ENCODE assay signal across 10 mouse cellular contexts in the genomic region with DNA sequence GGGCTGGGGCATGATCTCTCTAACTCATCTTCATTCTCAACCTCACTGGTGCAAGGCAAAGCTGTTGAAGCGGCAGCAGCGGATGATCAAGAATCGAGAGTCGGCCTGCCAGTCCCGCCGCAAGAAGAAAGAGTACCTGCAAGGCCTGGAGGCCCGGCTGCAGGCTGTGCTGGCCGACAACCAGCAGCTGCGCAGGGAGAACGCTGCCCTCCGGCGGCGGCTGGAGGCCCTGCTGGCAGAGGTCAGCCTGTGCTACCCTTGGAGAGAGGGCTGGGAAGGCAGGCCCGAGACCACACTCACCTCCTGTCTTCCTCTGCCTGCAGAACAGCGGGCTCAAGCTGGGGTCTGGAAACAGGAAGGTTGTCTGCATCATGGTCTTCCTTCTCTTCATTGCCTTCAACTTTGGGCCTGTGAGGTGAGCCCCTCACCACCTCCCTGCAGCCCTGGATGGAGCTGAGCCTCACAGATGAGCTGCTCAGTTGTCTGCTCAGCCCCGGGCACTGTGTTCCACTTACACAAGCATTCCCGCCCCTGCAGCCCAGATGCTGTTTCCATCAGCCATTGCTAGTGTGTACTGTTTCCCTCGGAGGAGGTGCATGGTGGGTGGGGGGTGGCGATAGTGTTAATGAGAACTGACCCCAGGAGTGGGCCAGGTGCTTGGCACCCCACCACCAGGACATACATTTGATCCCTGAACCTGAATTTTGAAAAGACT. TPM values are rescaled to one million over a fixed set of nuclear protein-coding genes. Genes with fewer than 3 reads are reported as not detected.
DNase-seq lines count a peak whose midpoint lies in the region; ATAC-seq lines count a peak whose summit lies in the region.
"Had no signal": no experiment of that assay in that cellular context is flagged by ENCODE, and none has a peak within 500 bp of the region (broad histone marks: within the 10 kb centered on the region; RNA-seq: fewer than 3 reads in every experiment).

No protein-coding gene starts in this region.

- WGBS in liver, embryonic 11.5 days, result 56% methylated on average over 19 of the region's 19 CpGs

- no peak overlapping the region for H3K9ac ChIP-seq in liver, embryonic 11.5 days (ENCODE audit: low read depth, low read length)

- peaks cover 9% of the 10 kb centered on the region for H3K4me1 ChIP-seq in liver, embryonic 11.5 days (replicated peaks; ENCODE audit: control insufficient read depth, insufficient read depth, low read length)

- no peak for ATAC-seq in liver, embryonic 11.5 days (replicated peaks; ENCODE audit: low FRiP score)

- peak; percentile 79 for DNase-seq in adrenal gland, postnatal 10 days
- no peak for DNase-seq in adrenal gland, postnatal 4 days (ENCODE audit: low spot score in 2 of 2)
- DNase-seq in liver, result peak; percentile 55
- no peak for DNase-seq in liver, embryonic 11.5 days (ENCODE audit: low spot score)
- peak; percentile 81 for DNase-seq in adrenal gland, postnatal 14 days
- peak; percentile 73 to 82 for DNase-seq in kidney, postnatal 4 days
- DNase-seq in c-Kit-positive CD71-positive TER-119-positive erythroid progenitor cells, embryonic 14.5 days (ENCODE audit: low spot score), result no peak
- DNase-seq in layer of hippocampus, adult 11-12 months (ENCODE audit: low spot score), result no peak

- H3K9me3 ChIP-seq in liver, embryonic 11.5 days (ENCODE audit: control insufficient read depth, low read length), result no peaks in the 10 kb centered on the region

- peaks cover 26% of the 10 kb centered on the region for H3K36me3 ChIP-seq in liver, embryonic 11.5 days (ENCODE audit: control insufficient read depth, insufficient read depth, low read length)

- H3K27ac ChIP-seq in liver, embryonic 11.5 days (ENCODE audit: low read depth, low read length), result no peak overlapping the region

- no peak overlapping the region for H3K4me2 ChIP-seq in liver, embryonic 11.5 days

- no peak overlapping the region for H3K4me3 ChIP-seq in liver, embryonic 11.5 days (ENCODE audit: low read depth, low read length)

- H3K27me3 ChIP-seq in liver, embryonic 11.5 days (replicated peaks; ENCODE audit: control insufficient read depth, insufficient read depth, low read length), result no peaks in the 10 kb centered on the region
- H3K27me3 ChIP-seq: CH12.LX had no signal

RNA-seq across cellular contexts. Expression of gene Atf6b, which starts 4.7 kb away (rescaled TPM):
- 10 to 100 TPM; 37.8 to 40.1 TPM for total RNA-seq in adrenal gland, postnatal 10 days (2021)
- total RNA-seq in adrenal gland, postnatal 4 days (2021), result 10 to 100 TPM; 48.1 to 52.3 TPM
- 39.9 and 48.5 TPM in 2 replicates for polyA plus RNA-seq in liver, embryonic 11.5 days (2014; fragmentation: Nextera tagmentation; extraction: Ambion mirVana)
- 43.5 and 52.1 TPM in 2 replicates for total RNA-seq in adrenal gland, postnatal 14 days (2021)

RNA-seq across cellular contexts. Expression of gene Fkbpl, which starts 7.1 kb away (rescaled TPM):
- total RNA-seq in adrenal gland, postnatal 10 days (2021), result 10 to 100 TPM; 11.8 to 14.4 TPM
- 10 to 100 TPM; 13.2 to 16.3 TPM for total RNA-seq in adrenal gland, postnatal 4 days (2021)
- 9.5 and 9.7 TPM in 2 replicates for polyA plus RNA-seq in liver, embryonic 11.5 days (2014; fragmentation: Nextera tagmentation; extraction: Ambion mirVana)
- 11.5 and 12.5 TPM in 2 replicates for total RNA-seq in adrenal gland, postnatal 14 days (2021)

RNA-seq across cellular contexts. Expression of gene Tnxb, which starts 18.7 kb away (rescaled TPM):
- 10 to 100 TPM; 40.6 to 47.3 TPM for total RNA-seq in adrenal gland, postnatal 10 days (2021)
- 10 to 100 TPM; 29.4 to 33.0 TPM for total RNA-seq in adrenal gland, postnatal 4 days (2021)
- 0.10 TPM in 1 of 2 replicates, not detected in the other for polyA plus RNA-seq in liver, embryonic 11.5 days (2014; fragmentation: Nextera tagmentation; extraction: Ambion mirVana)
- 39.8 and 41.0 TPM in 2 replicates for total RNA-seq in adrenal gland, postnatal 14 days (2021)
- total RNA-seq: CH12.LX had no signal

RNA-seq across cellular contexts. Expression of gene Prrt1, which starts 22.3 kb away (rescaled TPM):
- total RNA-seq in adrenal gland, postnatal 10 days (2021), result 1 to 10 TPM; 4.5 to 7.9 TPM
- 10 to 100 TPM; 10.7 to 11.5 TPM for total RNA-seq in adrenal gland, postnatal 4 days (2021)
- not detected in 2 replicates for polyA plus RNA-seq in liver, embryonic 11.5 days (2014; fragmentation: Nextera tagmentation; extraction: Ambion mirVana)
- 8.7 and 12.4 TPM in 2 replicates for total RNA-seq in adrenal gland, postnatal 14 days (2021)
- total RNA-seq: CH12.LX had no signal
- polyA plus RNA-seq: liver, embryonic 16.5 days had no signal

RNA-seq across cellular contexts. Expression of gene Ppt2, which starts 23.4 kb away (rescaled TPM):
- 10 to 100 TPM; 47.8 to 48.0 TPM for total RNA-seq in adrenal gland, postnatal 10 days (2021)
- total RNA-seq in adrenal gland, postnatal 4 days (2021), result 10 to 100 TPM; 52.6 to 62.3 TPM
- polyA plus RNA-seq in liver, embryonic 11.5 days (2014; fragmentation: Nextera tagmentation; extraction: Ambion mirVana), result 23.1 and 25.8 TPM in 2 replicates
- total RNA-seq in adrenal gland, postnatal 14 days (2021), result 49.7 and 50.0 TPM in 2 replicates

Comparison
In these comparisons a context has a peak if more than half of its experiments do, and no peak if none do; other contexts are left out.
1. DNase-seq: peak in adrenal gland, postnatal 10 days (single experiment), liver (single experiment), adrenal gland, postnatal 14 days (single experiment) and kidney, postnatal 4 days (2 of 2); none in adrenal gland, postnatal 4 days (0 of 2), liver, embryonic 11.5 days (single experiment), c-Kit-positive CD71-positive TER-119-positive erythroid progenitor cells, embryonic 14.5 days (single experiment) and layer of hippocampus, adult 11-12 months (single experiment).